Mouse (Mus musculus) CD4-positive naive resting alpha-beta T cell, adult 57 days (primary cell): Measurements from ENCODE around the gene Lamtor2. TPM values are rescaled to one million over a fixed set of nuclear protein-coding genes. Genes with fewer than 3 reads are reported as not detected.

Experiments used
- total RNA-seq: library from RNA; stranded (reverse); gene quantifications from one replicate; pipeline ENCODE4 v1.2.4, GENCODE M21; 2023

Gene Lamtor2
- 78.7 TPM for total RNA-seq

GRCm38 (mm10) chr3:88552676-88553524 is at the start of gene Lamtor2:
Gene Lamtor2, minus strand, starts transcription at chr3:88553074.

GRCm38 (mm10) chr3:88575540-88575939 is 22.7 kb upstream of the Lamtor2 start, which contains the start of gene Ssr2:
Gene Ssr2, plus strand, starts transcription at chr3:88575876.

GRCm38 (mm10) chr3:88553525-88553879 is 628 bp upstream of the Lamtor2 start, which contains the start of gene Ubqln4:
Gene Ubqln4, plus strand, starts transcription at chr3:88553758.

GRCm38 (mm10) chr3:88548180-88548917 is 4.5 kb downstream of the Lamtor2 start, which contains the start of gene Rab25:
Gene Rab25, minus strand, starts transcription at chr3:88548300.

GRCm38 (mm10) chr3:88532299-88532674 is 20.6 kb downstream of the Lamtor2 start, which contains the start of gene Mex3a:
Gene Mex3a, plus strand, starts transcription at chr3:88532395.

GRCm38 (mm10) chr3:88509692-88510420 is 43.0 kb downstream of the Lamtor2 start, which contains the start of gene Lmna:
Gene Lmna, minus strand, starts transcription at chr3:88509956.

Other genes with a start within 250 kb of the Lamtor2 start
- gene Glmp, start 228.1 kb downstream of the Lamtor2 start, total RNA-seq: 116 TPM
- 2.6 TPM for gene Tmem79, start 216.9 kb downstream of the Lamtor2 start, total RNA-seq
- 136 TPM for gene Smg5, start 216.8 kb downstream of the Lamtor2 start, total RNA-seq
- 3.7 TPM for gene Paqr6, start 188.5 kb downstream of the Lamtor2 start, total RNA-seq
- gene Bglap3, start 180.3 kb downstream of the Lamtor2 start, total RNA-seq: not detected
- gene Bglap2, start 174.4 kb downstream of the Lamtor2 start, total RNA-seq: not detected
- gene Bglap, start 168.6 kb downstream of the Lamtor2 start, total RNA-seq: not detected
- gene Pmf1, start 142.7 kb downstream of the Lamtor2 start, total RNA-seq: 42.3 TPM
- gene Slc25a44, start 127.9 kb downstream of the Lamtor2 start, total RNA-seq: 16.3 TPM
- gene Sema4a, start 91.9 kb downstream of the Lamtor2 start, total RNA-seq: 98.8 TPM
- gene Lmna, start 43.1 kb downstream of the Lamtor2 start, total RNA-seq: 27.9 TPM
- 3.0 TPM for gene Mex3a, start 20.7 kb downstream of the Lamtor2 start, total RNA-seq
- gene Rab25, start 4.8 kb downstream of the Lamtor2 start, total RNA-seq: not detected
- gene Ubqln4, start 684 bp upstream of the Lamtor2 start, total RNA-seq: 50.1 TPM
- gene Ssr2, start 22.8 kb upstream of the Lamtor2 start, total RNA-seq: 78.1 TPM
- 165 TPM for gene Arhgef2, start 52.9 kb upstream of the Lamtor2 start, total RNA-seq
- not detected for gene Rxfp4, start 100.1 kb upstream of the Lamtor2 start, total RNA-seq
- 126 TPM for gene Khdc4, start 132.7 kb upstream of the Lamtor2 start, total RNA-seq
- 30.4 TPM for gene Rit1, start 163.8 kb upstream of the Lamtor2 start, total RNA-seq
- 8.5 TPM for gene Syt11, start 222.1 kb upstream of the Lamtor2 start, total RNA-seq